In genomic region chr9:36858677-36859076, GRCm38 (mm10) we compare ENCODE assay signal across 9 mouse cellular contexts. TPM values are rescaled to one million over a fixed set of nuclear protein-coding genes. Genes with fewer than 3 reads are reported as not detected.
DNase-seq lines count a peak whose midpoint lies in the region; ATAC-seq and TF ChIP-seq lines count a peak whose summit lies in the region.
"Had no signal": no experiment of that assay in that cellular context is flagged by ENCODE, and none has a peak within 500 bp of the region (broad histone marks: within the 10 kb centered on the region; RNA-seq: fewer than 3 reads in every experiment).

No protein-coding gene starts in this region.

- H3K27me3 ChIP-seq in embryonic facial prominence, embryonic 14.5 days (replicated peaks; ENCODE audit: control insufficient read depth, insufficient read depth, low read length), result no peaks in the 10 kb centered on the region
- H3K27me3 ChIP-seq in embryonic facial prominence, embryonic 10.5 days (replicated peaks; ENCODE audit: low read depth, poor library complexity, severe bottlenecking), result no peaks in the 10 kb centered on the region
- H3K27me3 ChIP-seq in neural tube, embryonic 11.5 days (ENCODE audit: control insufficient read depth, insufficient read depth, low read length), result no peaks in the 10 kb centered on the region
- no peaks in the 10 kb centered on the region for H3K27me3 ChIP-seq in forebrain, embryonic 14.5 days (replicated peaks; ENCODE audit: control insufficient read depth, insufficient read depth, low read length)
- H3K27me3 ChIP-seq in myocyte (ENCODE audit: control insufficient read depth, insufficient read depth, insufficient read length), result peaks cover 17% of the 10 kb centered on the region
- H3K27me3 ChIP-seq: limb, embryonic 12.5 days had no signal

- no peak overlapping the region for H3ac ChIP-seq in myocyte (ENCODE audit: control insufficient read depth, insufficient read length)

- peak; percentile 39 for DNase-seq in embryonic facial prominence, embryonic 14.5 days (ENCODE audit: low spot score)
- DNase-seq in embryonic facial prominence, embryonic 10.5 days (ENCODE audit: low spot score), result no peak
- peak; percentile 35 for DNase-seq in neural tube, embryonic 11.5 days (ENCODE audit: low spot score)
- no peak for DNase-seq in neural tube, embryonic 10.5 days (ENCODE audit: extremely low spot score, low spot score)
- peak; percentile 75 for DNase-seq in forebrain, embryonic 14.5 days (ENCODE audit: low spot score)
- DNase-seq in lung, postnatal 4 days, result no peak
- DNase-seq in urinary bladder, adult 18-20 months (ENCODE audit: low spot score in 2 of 2), result no peak

- H3K27ac ChIP-seq in embryonic facial prominence, embryonic 14.5 days (replicated peaks; ENCODE audit: low read depth, low read length), result no peak overlapping the region
- no peak overlapping the region for H3K27ac ChIP-seq in embryonic facial prominence, embryonic 10.5 days (replicated peaks)
- no peak overlapping the region for H3K27ac ChIP-seq in neural tube, embryonic 11.5 days (ENCODE audit: low read depth, low read length)
- no peak overlapping the region for H3K27ac ChIP-seq in forebrain, embryonic 14.5 days (ENCODE audit: low read depth, low read length)
- H3K27ac ChIP-seq: limb, embryonic 12.5 days had no signal

- H3K9ac ChIP-seq in embryonic facial prominence, embryonic 14.5 days (ENCODE audit: low read depth, low read length), result no peak overlapping the region
- no peak overlapping the region for H3K9ac ChIP-seq in neural tube, embryonic 11.5 days (ENCODE audit: low read length)
- no peak overlapping the region for H3K9ac ChIP-seq in forebrain, embryonic 14.5 days (ENCODE audit: low read length)
- H3K9ac ChIP-seq: limb, embryonic 12.5 days had no signal

- no peak for ATAC-seq in embryonic facial prominence, embryonic 14.5 days (ENCODE audit: low read depth)
- ATAC-seq in neural tube, embryonic 11.5 days (ENCODE audit: insufficient read depth, low FRiP score, low TSS enrichment), result peak; percentile 50; the same call in 1 of the 2 replicates
- ATAC-seq in forebrain, embryonic 14.5 days, result peak; percentile 60

- H3K79me2 ChIP-seq in myocyte (ENCODE audit: control insufficient read depth, insufficient read depth), result no peaks in the 10 kb centered on the region

- TF ChIP-seq POLR2A in myocyte (IDR thresholded peaks at IDR 0.05; ENCODE audit: insufficient read length, low read depth), result no peak

- no peak overlapping the region for H3K4me2 ChIP-seq in embryonic facial prominence, embryonic 14.5 days (ENCODE audit: low read depth, low read length)
- no peak overlapping the region for H3K4me2 ChIP-seq in neural tube, embryonic 11.5 days (ENCODE audit: low read depth)
- H3K4me2 ChIP-seq in forebrain, embryonic 14.5 days (ENCODE audit: low read length), result no peak overlapping the region
- H3K4me2 ChIP-seq in myocyte (ENCODE audit: low read depth), result no peak overlapping the region
- H3K4me2 ChIP-seq: limb, embryonic 12.5 days had no signal

- WGBS in embryonic facial prominence, embryonic 14.5 days, result 39% methylated on average over 4 of the region's 4 CpGs
- 39% methylated on average over 4 of the region's 4 CpGs for WGBS in embryonic facial prominence, embryonic 10.5 days
- WGBS in neural tube, embryonic 11.5 days, result 30% methylated on average over 4 of the region's 4 CpGs
- 8% methylated on average over 4 of the region's 4 CpGs for WGBS in forebrain, embryonic 14.5 days

- no peaks in the 10 kb centered on the region for H3K9me3 ChIP-seq in embryonic facial prominence, embryonic 14.5 days (ENCODE audit: control insufficient read depth, low read length)
- H3K9me3 ChIP-seq in embryonic facial prominence, embryonic 10.5 days, result no peaks in the 10 kb centered on the region
- no peaks in the 10 kb centered on the region for H3K9me3 ChIP-seq in neural tube, embryonic 11.5 days (ENCODE audit: control insufficient read depth, low read length)
- H3K9me3 ChIP-seq in forebrain, embryonic 14.5 days (replicated peaks; ENCODE audit: control insufficient read depth, low read length), result no peaks in the 10 kb centered on the region
- H3K9me3 ChIP-seq: limb, embryonic 12.5 days had no signal

- no peaks in the 10 kb centered on the region; the same call in 1 of the 2 replicates for H3K4me1 ChIP-seq in embryonic facial prominence, embryonic 14.5 days (ENCODE audit: control insufficient read depth, insufficient read depth, low read length)
- H3K4me1 ChIP-seq in embryonic facial prominence, embryonic 10.5 days, result peaks cover 11% of the 10 kb centered on the region; the same call in 1 of the 2 replicates
- H3K4me1 ChIP-seq in neural tube, embryonic 11.5 days (ENCODE audit: control insufficient read depth, insufficient read depth, low read length), result peaks cover 6% of the 10 kb centered on the region
- no peaks in the 10 kb centered on the region; the same call in 1 of the 2 replicates for H3K4me1 ChIP-seq in forebrain, embryonic 14.5 days (ENCODE audit: control insufficient read depth, insufficient read depth, low read length)
- H3K4me1 ChIP-seq: limb, embryonic 12.5 days had no signal

- peaks cover 6% of the 10 kb centered on the region; the same call in 1 of the 2 replicates for H3K36me3 ChIP-seq in embryonic facial prominence, embryonic 14.5 days (ENCODE audit: control insufficient read depth, insufficient read depth, low read length)
- peaks cover 41% of the 10 kb centered on the region for H3K36me3 ChIP-seq in embryonic facial prominence, embryonic 10.5 days (replicated peaks)
- H3K36me3 ChIP-seq in neural tube, embryonic 11.5 days (ENCODE audit: control insufficient read depth, insufficient read depth, low read length), result peaks cover 2% of the 10 kb centered on the region; the same call in 1 of the 2 replicates
- H3K36me3 ChIP-seq in forebrain, embryonic 14.5 days (ENCODE audit: control insufficient read depth, insufficient read depth, low read length), result peaks cover 71% of the 10 kb centered on the region
- H3K36me3 ChIP-seq in myocyte (ENCODE audit: control insufficient read depth, insufficient read depth), result no peaks in the 10 kb centered on the region
- H3K36me3 ChIP-seq: limb, embryonic 12.5 days had no signal

- H3K4me3 ChIP-seq in embryonic facial prominence, embryonic 14.5 days (ENCODE audit: low read depth, low read length), result no peak overlapping the region
- no peak overlapping the region for H3K4me3 ChIP-seq in embryonic facial prominence, embryonic 10.5 days
- no peak overlapping the region for H3K4me3 ChIP-seq in neural tube, embryonic 11.5 days (ENCODE audit: low read depth, low read length)
- H3K4me3 ChIP-seq in forebrain, embryonic 14.5 days (ENCODE audit: low read depth, low read length), result no peak overlapping the region
- no peak overlapping the region for H3K4me3 ChIP-seq in myocyte
- H3K4me3 ChIP-seq: limb, embryonic 12.5 days had no signal

TF ChIP-seq in myocyte, 11 proteins besides CTCF, POLR2A, EP300 and RAD21:
- TF ChIP-seq MYOD1 (IDR thresholded peaks at IDR 0.05; ENCODE audit: control insufficient read depth in 1 of 3, insufficient read length in 2 of 3, low read depth in 2 of 3) (peak in 2 of 3 experiments; percentile 20 to 48), TCF3 (IDR thresholded peaks at IDR 0.05; ENCODE audit: insufficient read length, low read depth) (no peak), MYOG (IDR thresholded peaks at IDR 0.05; ENCODE audit: control insufficient read depth in 1 of 3, insufficient read depth in 1 of 3, insufficient read length in 2 of 3, low read depth in 2 of 3) (peak in 1 of 3 experiments; percentile 32)
TF ChIP-seq in myocyte: peak in this region for 2.

RNA-seq across cellular contexts. Expression of gene Fez1, which starts 37.0 kb away (rescaled TPM):
- 47.7 and 54.8 TPM in 2 replicates for polyA plus RNA-seq in embryonic facial prominence, embryonic 14.5 days (2014; fragmentation: Nextera tagmentation; extraction: Ambion mirVana)
- polyA plus RNA-seq in embryonic facial prominence, embryonic 10.5 days (2016; fragmentation: Nextera tagmentation; extraction: Ambion mirVana), result 74.2 and 83.1 TPM in 2 replicates
- 290 and 300 TPM in 2 replicates for polyA plus RNA-seq in neural tube, embryonic 11.5 days (2014; fragmentation: Nextera tagmentation; extraction: Ambion mirVana)
- 620 and 684 TPM in 2 replicates for polyA plus RNA-seq in forebrain, embryonic 14.5 days (2014; fragmentation: Nextera tagmentation; extraction: Ambion mirVana)
- polyA plus RNA-seq in myocyte (2012; fragmentation: generic; extraction: Trizol), result 2.6 TPM

Comparison
In these comparisons a context has a peak if more than half of its experiments do, and no peak if none do; other contexts are left out.
1. DNase-seq: peak in embryonic facial prominence, embryonic 14.5 days (single experiment), neural tube, embryonic 11.5 days (single experiment) and forebrain, embryonic 14.5 days (single experiment); none in embryonic facial prominence, embryonic 10.5 days (single experiment), neural tube, embryonic 10.5 days (single experiment), lung, postnatal 4 days (0 of 2) and urinary bladder, adult 18-20 months (0 of 2).
2. RNA of gene Fez1, which starts 37.0 kb away (polyA plus RNA-seq): 620 to 684 TPM in forebrain, embryonic 14.5 days, 290 to 300 TPM in neural tube, embryonic 11.5 days, 74.2 to 83.1 TPM in embryonic facial prominence, embryonic 10.5 days and 47.7 to 54.8 TPM in embryonic facial prominence, embryonic 14.5 days; 2.6 TPM in myocyte (single experiment); every median in the first group is over 10 times any median in the second.